Mouse (Mus musculus) midbrain, embryonic 15.5 days (tissue): ENCODE measurements around the gene Kif6. TPM values are rescaled to one million over a fixed set of nuclear protein-coding genes. Genes with fewer than 3 reads are reported as not detected.

Experiments
- ATAC-seq: fragments of 200-750 bp; cut with Nextera tagmentation; replicated peaks from 2 replicates; pipeline ENCODE4 v1.8.0; 2017; ENCODE audit warnings: moderate TSS enrichment
- H3K27ac ChIP-seq: fragments of 300-500 bp; sonication (generic); 2 replicates; pipeline ENCODE4 v1.5.1; 2015; ENCODE audit warnings: mild to moderate bottlenecking, inconsistent platforms
- H3K27me3 ChIP-seq: fragments of 300-500 bp; sonication (generic); replicated peaks from 2 replicates; pipeline ENCODE4 v1.6.1; 2015; ENCODE audit warnings: inconsistent platforms
- H3K36me3 ChIP-seq: fragments of 300-500 bp; sonication (generic); replicated peaks from 2 replicates; pipeline ENCODE4 v1.6.1; 2015; ENCODE audit warnings: inconsistent platforms
- H3K4me1 ChIP-seq: fragments of 300-500 bp; sonication (generic); 2 replicates; pipeline ENCODE4 v1.6.1; 2015; ENCODE audit warnings: inconsistent platforms
- H3K4me2 ChIP-seq: fragments of 300-500 bp; sonication (generic); 2 replicates; pipeline ENCODE4 v1.6.1; 2015; ENCODE audit warnings: inconsistent platforms, mild to moderate bottlenecking, moderate library complexity
- H3K4me3 ChIP-seq: fragments of 300-500 bp; sonication (generic); 2 replicates; pipeline ENCODE4 v1.5.1; 2015; ENCODE audit warnings: mild to moderate bottlenecking, inconsistent platforms
- H3K9ac ChIP-seq: fragments of 300-500 bp; sonication (generic); 2 replicates; pipeline ENCODE4 v1.6.1; 2015; ENCODE audit warnings: mild to moderate bottlenecking, inconsistent platforms
- H3K9me3 ChIP-seq: fragments of 300-500 bp; sonication (generic); 2 replicates; pipeline ENCODE4 v1.6.1; 2016; ENCODE audit warnings: inconsistent platforms
- WGBS: fragments of 180-500 bp; shearing (Covaris S2); methylation state at CpG from one replicate; pipeline ENCODE4 v1.1.7; 2015; ENCODE audit warnings: mixed read lengths; 5-methylcytosine and 5-hydroxymethylcytosine counted together
- polyA plus RNA-seq: library from polyadenylated mRNA; unstranded; fragments of >200 nt; fragmentation: Nextera tagmentation; extraction: Ambion mirVana; gene quantifications from 2 replicates; pipeline ENCODE4 v1.2.1, GENCODE M21; 2015

Kif6 gene
- polyA plus RNA-seq, 1 experiment from 2014 or later: 2.8 TPM

GRCm38 (mm10) chr17:49923429-49923828 is 308.5 kb downstream of the Kif6 start:
- ATAC-seq: no peak
- Histone ChIP-seq H3K4me3 (no peak overlapping the region), H3K9me3 (no peaks in the 10 kb centered on the region), H3K36me3 (no peaks in the 10 kb centered on the region), H3K4me2 (no peak overlapping the region), H3K27me3 (no peaks in the 10 kb centered on the region), H3K9ac (no peak overlapping the region), H3K4me1 (no peaks in the 10 kb centered on the region), H3K27ac (no peak overlapping the region)
- WGBS: 72% methylated on average over 4 of the region's 4 CpGs

GRCm38 (mm10) chr17:49927611-49928010 is 312.7 kb downstream of the Kif6 start:
- Histone ChIP-seq H3K27ac (no peak overlapping the region), H3K4me3 (no peak overlapping the region), H3K27me3 (no peaks in the 10 kb centered on the region), H3K36me3 (no peaks in the 10 kb centered on the region), H3K4me2 (no peak overlapping the region), H3K9ac (no peak overlapping the region), H3K9me3 (no peaks in the 10 kb centered on the region), H3K4me1 (no peaks in the 10 kb centered on the region)
- WGBS: 94% methylated on average over 2 of the region's 2 CpGs
- ATAC-seq: no peak

- ATAC-seq: no peak
- Histone ChIP-seq H3K4me3 (no peak overlapping the region), H3K27me3 (0 out of 2 replicates have a peak, but pooled peaks cover 3% of the 10 kb centered on the region), H3K4me1 (no peaks in the 10 kb centered on the region), H3K27ac (no peak overlapping the region), H3K36me3 (no peaks in the 10 kb centered on the region), H3K9me3 (no peaks in the 10 kb centered on the region), H3K4me2 (no peak overlapping the region), H3K9ac (no peak overlapping the region)
- WGBS: 75% methylated on average over 3 of the region's 3 CpGs
These were observed 318.9 kb downstream of the Kif6 start for GRCm38 (mm10) chr17:49933806-49934205.

DNA sequence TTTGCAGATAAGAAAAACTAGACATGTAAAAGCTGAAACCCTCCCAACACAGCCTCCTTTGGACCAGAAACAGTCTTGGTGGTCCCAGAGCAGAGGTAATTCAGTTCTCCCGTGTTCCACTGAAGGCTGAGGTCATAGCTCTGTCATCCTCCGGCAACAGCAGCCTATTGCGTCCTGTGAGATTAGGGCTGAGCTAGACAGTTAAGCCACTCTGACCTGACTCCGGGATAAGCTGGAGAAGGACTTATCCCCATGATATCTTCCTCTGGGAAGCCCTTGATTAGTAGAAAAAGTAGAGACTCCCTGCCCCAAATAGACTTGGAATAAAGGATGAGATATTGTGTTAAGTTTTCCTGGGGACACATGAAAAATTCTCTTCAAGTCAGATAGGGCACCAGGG is 319.6 kb downstream of the Kif6 start:
- Histone ChIP-seq H3K4me3 (no peak overlapping the region), H3K4me2 (no peak overlapping the region), H3K36me3 (no peaks in the 10 kb centered on the region), H3K4me1 (no peaks in the 10 kb centered on the region), H3K9ac (no peak overlapping the region), H3K27ac (no peak overlapping the region), H3K9me3 (no peaks in the 10 kb centered on the region), H3K27me3 (0 out of 2 replicates have a peak, but pooled peaks cover 3% of the 10 kb centered on the region)
- WGBS: 41% methylated on average over 4 of the region's 4 CpGs
- no peak for ATAC-seq

- WGBS: 2% methylated on average over 4 of the region's 4 CpGs
- H3K27me3 ChIP-seq: 0 out of 2 replicates have a peak, but pooled peaks cover 3% of the 10 kb centered on the region
- peak; percentile 90 for ATAC-seq
- H3K9me3 ChIP-seq: no peaks in the 10 kb centered on the region
- H3K4me2 ChIP-seq: no peak overlapping the region
- no peak overlapping the region for H3K9ac ChIP-seq
- no peak overlapping the region for H3K4me3 ChIP-seq
- H3K27ac ChIP-seq: no peak overlapping the region
- no peaks in the 10 kb centered on the region for H3K36me3 ChIP-seq
- no peaks in the 10 kb centered on the region for H3K4me1 ChIP-seq
These were observed 320.8 kb downstream of the Kif6 start for GRCm38 (mm10) chr17:49935602-49936205.

- no peaks in the 10 kb centered on the region for H3K36me3 ChIP-seq
- H3K9ac ChIP-seq: no peak overlapping the region
- no peak overlapping the region for H3K27ac ChIP-seq
- H3K4me2 ChIP-seq: no peak overlapping the region
- H3K4me3 ChIP-seq: no peak overlapping the region
- peak; percentile 52 for ATAC-seq
- 9% methylated on average over 2 of the region's 2 CpGs for WGBS
- 0 out of 2 replicates have a peak, but pooled peaks cover 3% of the 10 kb centered on the region for H3K27me3 ChIP-seq
- H3K4me1 ChIP-seq: no peaks in the 10 kb centered on the region
- H3K9me3 ChIP-seq: no peaks in the 10 kb centered on the region
These were observed 321.3 kb downstream of the Kif6 start for GRCm38 (mm10) chr17:49936214-49936613.

GRCm38 (mm10) chr17:49939146-49939545 is 324.2 kb downstream of the Kif6 start:
- no peak overlapping the region for H3K27ac ChIP-seq
- no peaks in the 10 kb centered on the region for H3K36me3 ChIP-seq
- H3K9ac ChIP-seq: no peak overlapping the region
- ATAC-seq: no peak
- no peak overlapping the region for H3K4me2 ChIP-seq
- H3K9me3 ChIP-seq: no peaks in the 10 kb centered on the region
- 71% methylated on average over 7 of the region's 7 CpGs for WGBS
- H3K27me3 ChIP-seq: peaks cover 3% of the 10 kb centered on the region; the same call in 1 of the 2 replicates
- no peak overlapping the region for H3K4me3 ChIP-seq
- H3K4me1 ChIP-seq: no peaks in the 10 kb centered on the region

- Histone ChIP-seq H3K9ac (no peak overlapping the region), H3K9me3 (no peaks in the 10 kb centered on the region), H3K36me3 (no peaks in the 10 kb centered on the region), H3K27ac (no peak overlapping the region), H3K4me1 (no peaks in the 10 kb centered on the region), H3K4me2 (no peak overlapping the region), H3K4me3 (no peak overlapping the region), H3K27me3 (peaks cover 2% of the 10 kb centered on the region; the same call in 1 of the 2 replicates)
- no peak for ATAC-seq
- WGBS: 77% methylated on average over 6 of the region's 6 CpGs
These were observed 327.7 kb downstream of the Kif6 start for GRCm38 (mm10) chr17:49942674-49943073.

DNA sequence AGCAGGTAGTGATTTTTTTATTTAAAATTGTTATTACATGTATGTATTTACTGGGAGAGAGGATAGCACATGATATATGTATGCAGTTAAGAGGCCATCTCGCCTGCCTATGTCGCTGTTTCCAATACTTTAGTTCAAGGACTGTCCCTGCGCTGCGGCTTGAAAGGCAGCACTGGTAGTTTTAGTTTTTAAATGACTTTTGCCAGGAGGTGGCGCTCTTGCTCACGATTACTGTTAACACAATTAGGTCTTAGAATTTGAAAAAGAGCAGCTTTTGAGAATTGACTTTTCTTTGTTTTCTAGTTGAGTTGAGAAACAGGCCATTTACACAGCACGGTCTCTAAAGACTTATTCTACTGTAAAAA is 336.5 kb downstream of the Kif6 start:
- Histone ChIP-seq H3K36me3 (no peaks in the 10 kb centered on the region), H3K27me3 (no peaks in the 10 kb centered on the region; the same call in 1 of the 2 replicates), H3K9ac (peak overlapping the region; percentile 28; the same call in 1 of the 2 replicates), H3K4me3 (peak overlapping the region; percentile 21), H3K27ac (peak overlapping the region; percentile 31; the same call in 1 of the 2 replicates), H3K4me1 (peaks cover 11% of the 10 kb centered on the region), H3K4me2 (peak overlapping the region; percentile 48), H3K9me3 (no peaks in the 10 kb centered on the region)
- ATAC-seq: peak; percentile 80
- 6% methylated on average over 7 of the region's 7 CpGs for whole genome bisulfite sequencing

GRCm38 (mm10) chr17:49951856-49952607 is 337.1 kb downstream of the Kif6 start:
- peaks cover 11% of the 10 kb centered on the region for H3K4me1 ChIP-seq
- peak overlapping the region; percentile 31; the same call in 1 of the 2 replicates for H3K27ac ChIP-seq
- no peaks in the 10 kb centered on the region for H3K9me3 ChIP-seq
- peak overlapping the region; percentile 21 for H3K4me3 ChIP-seq
- H3K36me3 ChIP-seq: no peaks in the 10 kb centered on the region
- ATAC-seq: peak; percentile 65
- peak overlapping the region; percentile 28 for H3K9ac ChIP-seq
- H3K4me2 ChIP-seq: peak overlapping the region; percentile 48
- H3K27me3 ChIP-seq: no peaks in the 10 kb centered on the region; the same call in 1 of the 2 replicates
- WGBS: 14% methylated on average over 22 of the region's 22 CpGs

GRCm38 (mm10) chr17:49959021-49959420 is 344.1 kb downstream of the Kif6 start:
- Histone ChIP-seq H3K9ac (no peak overlapping the region), H3K4me1 (no peaks in the 10 kb centered on the region), H3K4me3 (no peak overlapping the region), H3K36me3 (no peaks in the 10 kb centered on the region), H3K27ac (no peak overlapping the region), H3K4me2 (no peak overlapping the region), H3K9me3 (no peaks in the 10 kb centered on the region), H3K27me3 (no peaks in the 10 kb centered on the region)
- ATAC-seq: no peak
